Mouse (Mus musculus): ENCODE measurements at regions not wholly inside any gene's neighbourhood (a gene's known extent, or its start where the extent isn't known, plus 50 kb on each side); places are given as distances from the start of the nearest gene placed in this dataset.
"Not testable (repeated sequence)": the region's sequence is repeated elsewhere in the genome, so short reads cannot be mapped to it uniquely, and the experiment has no call there.

DNA sequence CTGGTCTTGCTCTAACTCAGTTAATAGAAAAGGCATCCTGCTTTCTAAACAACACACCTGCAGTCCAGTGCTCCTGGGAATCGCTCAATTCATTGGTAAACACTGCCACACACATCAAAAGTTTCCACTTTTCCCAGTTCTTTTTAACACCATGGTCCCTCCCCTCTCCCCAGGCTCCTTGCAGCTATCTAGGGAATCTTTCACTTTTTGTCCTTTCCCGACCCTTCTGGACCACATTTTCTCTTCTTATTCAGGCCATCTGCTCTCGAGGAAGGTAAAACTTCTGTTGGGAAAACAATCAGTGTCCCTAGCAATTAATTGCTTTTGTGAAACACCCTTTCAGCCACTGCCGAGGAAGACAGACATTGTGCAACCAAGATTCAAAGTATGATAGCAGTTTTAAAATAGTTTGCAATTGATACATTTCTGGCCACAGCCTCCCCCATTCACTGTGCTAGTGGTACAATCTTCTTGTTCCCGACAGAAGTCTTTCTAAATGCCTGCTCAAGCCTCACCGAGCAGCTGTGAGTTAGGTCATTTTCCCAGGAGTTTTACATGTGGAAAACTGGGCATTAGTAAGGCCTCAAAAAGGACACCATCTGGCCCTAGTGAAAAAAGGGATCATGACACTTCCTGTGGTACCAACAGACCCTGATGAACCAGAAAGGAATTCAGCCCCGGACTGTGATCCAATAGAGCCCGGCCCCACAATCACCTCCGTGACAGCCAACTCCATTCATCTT, 347.4 kb upstream of the Pou3f2 start:
- Histone ChIP-seq H3K4me3 (replicated peaks; ENCODE audit: low read length) (no peak overlapping the region), H3K27me3 (ENCODE audit: insufficient read depth, low read length) (no peaks in the 10 kb centered on the region), H3K4me1 (replicated peaks; ENCODE audit: low read depth, low read length) (peaks cover 10% of the 10 kb centered on the region), H3K9me3 (ENCODE audit: low read length) (no peaks in the 10 kb centered on the region), H3K36me3 (ENCODE audit: insufficient read depth, low read length) (no peaks in the 10 kb centered on the region)
- no peak for TF ChIP-seq POU5F1 (IDR thresholded peaks at IDR 0.05; ENCODE audit: borderline replicate concordance, low read length)
- TF ChIP-seq CTCF (conservative IDR thresholded peaks at IDR 0.05; ENCODE audit: low read length) = no peak
- no peak for TF ChIP-seq NANOG (IDR thresholded peaks at IDR 0.05; ENCODE audit: borderline replicate concordance, low read length)

DNA sequence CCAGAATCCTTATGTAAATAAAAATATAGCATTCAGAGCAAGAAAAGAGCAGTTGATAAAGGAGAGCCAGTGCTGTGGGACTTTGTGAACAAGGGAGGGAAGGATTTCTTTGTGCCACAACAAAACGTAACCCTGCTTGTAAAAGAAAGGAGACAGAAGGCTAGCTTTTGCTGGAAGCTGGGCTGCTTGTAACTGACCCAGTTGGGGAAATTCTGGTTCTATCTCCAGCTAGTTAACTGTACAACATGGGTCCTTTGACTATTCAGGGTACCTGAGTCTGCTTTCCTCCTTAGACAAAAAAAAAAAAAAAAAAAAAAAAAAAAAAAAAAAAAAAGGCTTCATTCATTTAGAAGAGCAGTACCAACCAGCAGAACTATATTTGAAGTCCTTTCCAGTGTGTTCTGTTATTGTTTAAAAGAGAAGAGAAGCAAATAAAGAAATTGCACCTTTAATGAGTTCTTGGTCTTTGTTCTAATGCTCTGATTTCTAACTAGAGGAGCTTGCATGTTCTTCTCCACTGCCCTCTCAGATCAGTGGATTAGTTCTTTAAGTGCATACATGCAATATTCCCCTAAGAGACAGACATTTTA, 345.8 kb upstream of the Pou3f2 start:
- no peak for TF ChIP-seq NANOG (IDR thresholded peaks at IDR 0.05; ENCODE audit: borderline replicate concordance, low read length)
- TF ChIP-seq CTCF (conservative IDR thresholded peaks at IDR 0.05; ENCODE audit: low read length) = no peak
- no peak for TF ChIP-seq POU5F1 (IDR thresholded peaks at IDR 0.05; ENCODE audit: borderline replicate concordance, low read length)
- Histone ChIP-seq H3K36me3 (ENCODE audit: insufficient read depth, low read length) (no peaks in the 10 kb centered on the region), H3K4me3 (replicated peaks; ENCODE audit: low read length) (no peak overlapping the region), H3K27me3 (ENCODE audit: insufficient read depth, low read length) (no peaks in the 10 kb centered on the region), H3K9me3 (ENCODE audit: low read length) (no peaks in the 10 kb centered on the region), H3K4me1 (replicated peaks; ENCODE audit: low read depth, low read length) (peaks cover 10% of the 10 kb centered on the region)

DNA sequence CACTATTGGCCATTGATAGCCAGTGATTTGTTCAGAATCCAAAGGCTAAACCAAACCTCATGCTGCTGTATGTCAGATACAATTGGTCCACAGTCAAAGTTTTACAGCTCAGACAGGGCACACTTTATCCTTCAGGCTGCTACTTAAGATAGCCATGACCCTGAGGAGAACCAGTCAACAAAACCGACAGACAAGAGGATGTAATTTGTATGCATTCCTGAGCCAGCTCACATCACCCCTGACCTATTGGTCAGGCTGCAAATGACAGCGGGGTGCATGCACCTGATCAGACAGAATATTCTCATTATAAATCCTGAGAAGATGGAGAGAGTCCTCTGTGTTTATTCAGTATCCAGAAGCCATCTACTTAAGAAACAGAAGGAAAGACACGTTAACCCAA, 315.5 kb upstream of the Pou3f2 start:
- TF ChIP-seq NANOG (IDR thresholded peaks at IDR 0.05; ENCODE audit: borderline replicate concordance, low read length) (no peak), POU5F1 (IDR thresholded peaks at IDR 0.05; ENCODE audit: borderline replicate concordance, low read length) (no peak), CTCF (conservative IDR thresholded peaks at IDR 0.05; ENCODE audit: low read length) (no peak)
- Histone ChIP-seq H3K36me3 (ENCODE audit: insufficient read depth, low read length) (no peaks in the 10 kb centered on the region), H3K27me3 (ENCODE audit: insufficient read depth, low read length) (no peaks in the 10 kb centered on the region), H3K9me3 (ENCODE audit: low read length) (no peaks in the 10 kb centered on the region), H3K4me3 (replicated peaks; ENCODE audit: low read length) (no peak overlapping the region), H3K4me1 (replicated peaks; ENCODE audit: low read depth, low read length) (no peaks in the 10 kb centered on the region)

GRCm38 (mm10) chr4:22792826-22793225, 304.7 kb upstream of the Pou3f2 start:
- Histone ChIP-seq H3K4me3 (replicated peaks; ENCODE audit: low read length) (no peak overlapping the region), H3K4me1 (replicated peaks; ENCODE audit: low read depth, low read length) (no peaks in the 10 kb centered on the region), H3K27me3 (ENCODE audit: insufficient read depth, low read length) (no peaks in the 10 kb centered on the region), H3K36me3 (ENCODE audit: insufficient read depth, low read length) (no peaks in the 10 kb centered on the region), H3K9me3 (ENCODE audit: low read length) (peaks cover 31% of the 10 kb centered on the region)
- TF ChIP-seq CTCF (conservative IDR thresholded peaks at IDR 0.05; ENCODE audit: low read length) = no peak
- TF ChIP-seq NANOG (IDR thresholded peaks at IDR 0.05; ENCODE audit: borderline replicate concordance, low read length) = no peak
- TF ChIP-seq POU5F1 (IDR thresholded peaks at IDR 0.05; ENCODE audit: borderline replicate concordance, low read length) = no peak

GRCm38 (mm10) chr4:22787866-22788265, 299.7 kb upstream of the Pou3f2 start:
- no peaks in the 10 kb centered on the region for H3K4me1 ChIP-seq (replicated peaks; ENCODE audit: low read depth, low read length)
- TF ChIP-seq POU5F1 (IDR thresholded peaks at IDR 0.05; ENCODE audit: borderline replicate concordance, low read length) (no peak), CTCF (conservative IDR thresholded peaks at IDR 0.05; ENCODE audit: low read length) (no peak), NANOG (IDR thresholded peaks at IDR 0.05; ENCODE audit: borderline replicate concordance, low read length) (no peak)
- no peaks in the 10 kb centered on the region for H3K27me3 ChIP-seq (ENCODE audit: insufficient read depth, low read length)
- peaks cover 4% of the 10 kb centered on the region; the same call in 1 of the 2 replicates for H3K9me3 ChIP-seq (ENCODE audit: low read length)
- no peaks in the 10 kb centered on the region for H3K36me3 ChIP-seq (ENCODE audit: insufficient read depth, low read length)
- H3K4me3 ChIP-seq (replicated peaks; ENCODE audit: low read length) = no peak overlapping the region

- H3K9me3 ChIP-seq (ENCODE audit: low read length) = peaks cover 15% of the 10 kb centered on the region; the same call in 1 of the 2 replicates
- H3K4me1 ChIP-seq (replicated peaks; ENCODE audit: low read depth, low read length); H3K4me3 ChIP-seq (replicated peaks; ENCODE audit: low read length); H3K36me3 ChIP-seq (ENCODE audit: insufficient read depth, low read length); H3K27me3 ChIP-seq (ENCODE audit: insufficient read depth, low read length): not testable (repeated sequence)
Observed at GRCm38 (mm10) chr4:22763026-22763425, 274.9 kb upstream of the Pou3f2 start.
